Mouse (Mus musculus) heart, postnatal 36 days (tissue): Measurements from ENCODE around the gene Pdc. TPM values are rescaled to one million over a fixed set of nuclear protein-coding genes. Genes with fewer than 3 reads are reported as not detected.
"Not testable (repeated sequence)": the region's sequence is repeated elsewhere in the genome, so short reads cannot be mapped to it uniquely, and the experiment has no call there.

Experiments used
- DNase-seq, 2 experiments: peaks; one replicate each; pipeline ENCODE4 v3.0.0; 2021 to 2022
- intact Hi-C: fragments of 180-260 bp; cut with DNase I; formaldehyde crosslinking; loops from one replicate; pipeline ENCODE4 v1.15.1; 2025
- total RNA-seq, 2 experiments: library from RNA; stranded (reverse); gene quantifications; 2 replicates each; pipeline ENCODE4 v1.2.3; 2021

The Pdc gene
- total RNA-seq = not detected

DNA sequence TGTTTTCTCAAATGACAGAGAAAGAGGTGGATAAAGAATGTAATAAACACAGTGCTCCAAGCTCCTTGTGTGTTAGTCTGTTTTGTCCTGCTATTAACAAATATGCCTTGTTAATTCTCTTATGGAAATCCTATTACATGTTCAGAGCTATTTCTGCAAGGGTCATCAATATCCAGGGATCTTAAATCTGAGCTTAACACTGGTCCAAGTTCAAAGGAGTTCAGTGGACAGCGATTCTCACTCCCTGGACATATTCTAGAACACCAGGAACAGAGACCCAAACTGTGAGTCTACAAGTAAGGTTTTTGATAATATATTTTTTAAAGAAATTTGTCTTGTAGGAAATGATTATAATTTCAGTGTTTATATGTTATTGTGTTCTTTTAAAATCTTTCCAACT, at the start of gene Pdc:
TSS of gene Pdc (plus strand) at position 213 of the 400 bp plus-strand sequence.
- intact Hi-C loops = no loop called here
- no peak for DNase-seq

GRCm38 (mm10) chr1:150294051-150294450, 25.2 kb upstream of the Pdc start:
- intact Hi-C loops, DNase-seq: not testable (repeated sequence)

- DNase-seq = no peak
Measured at GRCm38 (mm10) chr1:150307599-150307998, 11.6 kb upstream of the Pdc start.

GRCm38 (mm10) chr1:150335111-150335510, 15.9 kb downstream of the Pdc start:
- DNase-seq = no peak
- intact Hi-C loops = no loop called here

More at GRCm38 (mm10) chr1:150307599-150307998, 11.6 kb upstream of the Pdc start:
- intact Hi-C loops = no loop called here

- intact Hi-C loops = no loop called here
Measured at GRCm38 (mm10) chr1:150360864-150361263, 41.6 kb downstream of the Pdc start.

DNA sequence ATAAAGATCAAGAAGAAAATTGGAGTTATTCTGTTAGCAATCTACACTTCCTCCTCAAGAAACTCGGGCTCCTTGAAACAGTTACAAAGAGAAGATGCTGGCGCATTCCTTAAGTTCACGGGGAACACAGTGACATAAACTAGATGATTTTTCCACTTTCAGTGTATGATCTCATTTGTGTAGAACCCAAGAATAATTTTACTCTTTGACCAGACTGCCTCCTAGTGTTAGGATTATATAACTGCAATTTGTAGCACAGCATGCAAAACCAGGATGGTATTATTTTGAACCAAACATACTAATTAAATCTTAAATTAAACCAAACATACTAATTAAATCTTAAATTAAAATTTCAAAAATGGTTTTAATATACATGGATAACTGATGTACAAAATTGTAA, 53.7 kb downstream of the Pdc start:
- intact Hi-C loops = loop anchor here (5.0 kb wide), 1 partner anchor 541 kb away; no protein-coding TSS in a partner anchor
- no peak for DNase-seq

More at GRCm38 (mm10) chr1:150360864-150361263, 41.6 kb downstream of the Pdc start:
- DNase-seq = no peak

GRCm38 (mm10) chr1:150374247-150374646, 55.0 kb downstream of the Pdc start:
- no peak for DNase-seq
- intact Hi-C loops = loop anchor here (5.0 kb wide), 1 partner anchor 542 kb away; no protein-coding TSS in a partner anchor

Other genes starting within 250 kb of the Pdc start
- under 1 TPM; 0.64 to 0.81 TPM for gene Ptgs2, start 219.4 kb upstream of the Pdc start, total RNA-seq
- gene Tpr, start 73.4 kb downstream of the Pdc start, total RNA-seq = 100 to 1,000 TPM; 131 to 142 TPM
- 10 to 100 TPM; 20.7 to 24.5 TPM for gene Odr4, start 73.7 kb downstream of the Pdc start, total RNA-seq
- gene Prg4, start 146.7 kb downstream of the Pdc start, total RNA-seq = 10 to 100 TPM; 13.8 to 16.7 TPM